Mouse (Mus musculus) hindbrain, embryonic 11.5 days (tissue): ENCODE measurements at regions not wholly inside any gene's neighbourhood (a gene's known extent, or its start where the extent isn't known, plus 50 kb on each side); places are given as distances from the start of the nearest gene placed in this dataset.

ENCODE experiments used
- ATAC-seq: fragments of 200-750 bp; cut with Nextera tagmentation; 2 replicates; pipeline ENCODE4 v1.8.0; 2017; ENCODE audit warnings: mild to moderate bottlenecking, moderate TSS enrichment, moderate library complexity; ENCODE audit not compliant: low FRiP score
- DNase-seq: peaks from one replicate; pipeline ENCODE4 v3.0.0-alpha.2; 2015; ENCODE audit warnings: low spot score
- H3K27ac ChIP-seq: fragments of 300-500 bp; sonication (generic); 2 replicates; pipeline ENCODE4 v1.5.1; 2014; ENCODE audit warnings: mild to moderate bottlenecking, low read depth, low read length
- H3K27me3 ChIP-seq: fragments of 300-500 bp; sonication (generic); 2 replicates; pipeline ENCODE4 v1.6.1; 2014; ENCODE audit warnings: mild to moderate bottlenecking, low read length, moderate library complexity, mixed read lengths; ENCODE audit not compliant: control insufficient read depth, insufficient read depth
- H3K36me3 ChIP-seq: fragments of 300-500 bp; sonication (generic); 2 replicates; pipeline ENCODE4 v1.6.1; 2014; ENCODE audit warnings: mild to moderate bottlenecking, low read length, moderate library complexity, mixed read lengths; ENCODE audit not compliant: control insufficient read depth, insufficient read depth
- H3K4me1 ChIP-seq: fragments of 300-500 bp; sonication (generic); replicated peaks from 2 replicates; pipeline ENCODE4 v1.6.1; 2014; ENCODE audit warnings: low read length, mixed read lengths; ENCODE audit not compliant: control insufficient read depth, insufficient read depth
- H3K4me2 ChIP-seq: fragments of 300-500 bp; sonication (generic); replicated peaks from 2 replicates; pipeline ENCODE4 v1.6.1; 2014; ENCODE audit warnings: mild to moderate bottlenecking, low read depth, low read length
- H3K4me3 ChIP-seq: fragments of 300-500 bp; sonication (generic); 2 replicates; pipeline ENCODE4 v1.5.1; 2014; ENCODE audit warnings: low read depth, low read length
- H3K9ac ChIP-seq: fragments of 300-500 bp; sonication (generic); 2 replicates; pipeline ENCODE4 v1.6.1; 2014; ENCODE audit warnings: low read depth, low read length
- H3K9me3 ChIP-seq: fragments of 300-500 bp; sonication (generic); 2 replicates; pipeline ENCODE4 v1.6.1; 2016; ENCODE audit warnings: low read length; ENCODE audit not compliant: control insufficient read depth
- WGBS: fragments of 180-500 bp; shearing (Covaris S2); extraction: QIAGEN DNeasy Blood & Tissue Kit; methylation state at CpG from one replicate; pipeline ENCODE4 v1.1.7; 2014; 5-methylcytosine and 5-hydroxymethylcytosine counted together

- 38% methylated on average over 6 of the region's 6 CpGs for WGBS
- H3K27me3 ChIP-seq, result no peaks in the 10 kb centered on the region
- H3K4me3 ChIP-seq, result no peak overlapping the region
- 0 out of 2 replicates have a peak, but pooled peaks cover 3% of the 10 kb centered on the region for H3K4me1 ChIP-seq
- DNase-seq (no peak), ATAC-seq (no peak)
- H3K36me3 ChIP-seq, result no peaks in the 10 kb centered on the region
- H3K4me2 ChIP-seq, result no peak overlapping the region
- no peaks in the 10 kb centered on the region for H3K9me3 ChIP-seq
- H3K27ac ChIP-seq, result no peak overlapping the region
- H3K9ac ChIP-seq, result no peak overlapping the region
Observed at GRCm38 (mm10) chr12:71524156-71524555, 214.5 kb downstream of the Dact1 start.

- Histone ChIP-seq H3K36me3 (no peaks in the 10 kb centered on the region), H3K9me3 (no peaks in the 10 kb centered on the region), H3K4me1 (0 out of 2 replicates have a peak, but pooled peaks cover 3% of the 10 kb centered on the region), H3K4me3 (no peak overlapping the region), H3K4me2 (no peak overlapping the region), H3K9ac (no peak overlapping the region), H3K27me3 (no peaks in the 10 kb centered on the region), H3K27ac (no peak overlapping the region)
- 37% methylated on average over 10 of the region's 10 CpGs for WGBS
- no peak for DNase-seq
- no peak for ATAC-seq
Observed at GRCm38 (mm10) chr12:71525255-71525927, 215.7 kb downstream of the Dact1 start.

- WGBS, result 75% methylated on average over 7 of the region's 7 CpGs
Observed at GRCm38 (mm10) chr12:71526623-71527022, 216.9 kb downstream of the Dact1 start.

GRCm38 (mm10) chr12:71532161-71532560 is 222.5 kb downstream of the Dact1 start:
- peaks cover 5% of the 10 kb centered on the region; the same call in 1 of the 2 replicates for H3K4me1 ChIP-seq
- H3K36me3 ChIP-seq, result no peaks in the 10 kb centered on the region
- no peak overlapping the region for H3K9ac ChIP-seq
- no peak overlapping the region for H3K4me3 ChIP-seq
- 83% methylated on average over 3 of the region's 3 CpGs for WGBS
- no peaks in the 10 kb centered on the region for H3K27me3 ChIP-seq
- H3K4me2 ChIP-seq, result no peak overlapping the region
- DNase-seq (no peak), ATAC-seq (no peak)
- no peaks in the 10 kb centered on the region for H3K9me3 ChIP-seq
- peak overlapping the region; percentile 34 for H3K27ac ChIP-seq

More at GRCm38 (mm10) chr12:71526623-71527022, 216.9 kb downstream of the Dact1 start:
- DNase-seq (no peak), ATAC-seq (no peak)
- H3K27ac ChIP-seq, result no peak overlapping the region
- H3K4me2 ChIP-seq, result no peak overlapping the region
- H3K9me3 ChIP-seq, result no peaks in the 10 kb centered on the region
- H3K4me3 ChIP-seq, result no peak overlapping the region
- H3K9ac ChIP-seq, result no peak overlapping the region
- H3K36me3 ChIP-seq, result no peaks in the 10 kb centered on the region
- H3K4me1 ChIP-seq, result 0 out of 2 replicates have a peak, but pooled peaks cover 3% of the 10 kb centered on the region
- H3K27me3 ChIP-seq, result no peaks in the 10 kb centered on the region

GRCm38 (mm10) chr12:71532708-71533450 is 223.2 kb downstream of the Dact1 start:
- no peak overlapping the region for H3K4me2 ChIP-seq

GRCm38 (mm10) chr12:71533701-71534100 is 224.0 kb downstream of the Dact1 start:
- no peaks in the 10 kb centered on the region for H3K27me3 ChIP-seq
- no peak for ATAC-seq
- DNase-seq, result no peak
- peaks cover 5% of the 10 kb centered on the region; the same call in 1 of the 2 replicates for H3K4me1 ChIP-seq
- H3K9me3 ChIP-seq, result no peaks in the 10 kb centered on the region
- H3K4me3 ChIP-seq, result no peak overlapping the region
- H3K4me2 ChIP-seq, result no peak overlapping the region
- H3K27ac ChIP-seq, result peak overlapping the region; percentile 34; the same call in 1 of the 2 replicates
- no peak overlapping the region for H3K9ac ChIP-seq
- WGBS, result 90% methylated on average over 9 of the region's 9 CpGs
- H3K36me3 ChIP-seq, result no peaks in the 10 kb centered on the region

More at GRCm38 (mm10) chr12:71532708-71533450, 223.2 kb downstream of the Dact1 start:
- H3K9ac ChIP-seq, result 0 out of 2 replicates have a peak overlapping the region, but pooled peaks have one; percentile 34
- H3K9me3 ChIP-seq, result no peaks in the 10 kb centered on the region
- DNase-seq (peak; percentile 70), ATAC-seq (peak; percentile 91)
- no peaks in the 10 kb centered on the region for H3K36me3 ChIP-seq
- H3K4me1 ChIP-seq, result peaks cover 5% of the 10 kb centered on the region; the same call in 1 of the 2 replicates
- H3K4me3 ChIP-seq, result no peak overlapping the region
- peak overlapping the region; percentile 34 for H3K27ac ChIP-seq
- 45% methylated on average over 22 of the region's 22 CpGs for WGBS
- no peaks in the 10 kb centered on the region for H3K27me3 ChIP-seq

GRCm38 (mm10) chr12:71534199-71534598 is 224.5 kb downstream of the Dact1 start:
- H3K9me3 ChIP-seq, result no peaks in the 10 kb centered on the region
- peaks cover 5% of the 10 kb centered on the region; the same call in 1 of the 2 replicates for H3K4me1 ChIP-seq
- H3K36me3 ChIP-seq, result no peaks in the 10 kb centered on the region
- WGBS, result 74% methylated on average over 4 of the region's 4 CpGs
- peak; percentile 34 for ATAC-seq
- H3K9ac ChIP-seq, result no peak overlapping the region
- no peaks in the 10 kb centered on the region for H3K27me3 ChIP-seq
- H3K4me2 ChIP-seq, result no peak overlapping the region
- DNase-seq, result peak; percentile 39
- H3K27ac ChIP-seq, result 0 out of 2 replicates have a peak overlapping the region, but pooled peaks have one; percentile 19
- H3K4me3 ChIP-seq, result no peak overlapping the region

GRCm38 (mm10) chr12:71535251-71535650 is 225.6 kb downstream of the Dact1 start:
- H3K36me3 ChIP-seq, result no peaks in the 10 kb centered on the region
- DNase-seq, result no peak
- no peak overlapping the region for H3K4me2 ChIP-seq
- H3K4me1 ChIP-seq, result peaks cover 5% of the 10 kb centered on the region; the same call in 1 of the 2 replicates
- 98% methylated on average over 6 of the region's 6 CpGs for WGBS
- no peak for ATAC-seq
- no peak overlapping the region for H3K4me3 ChIP-seq
- no peak overlapping the region for H3K27ac ChIP-seq
- H3K9ac ChIP-seq, result no peak overlapping the region
- no peaks in the 10 kb centered on the region for H3K27me3 ChIP-seq
- H3K9me3 ChIP-seq, result no peaks in the 10 kb centered on the region
